Mouse (Mus musculus) E14TG2a.4 (cell line): ENCODE results near the gene Dnaic1.

Source experiments
- CTCF ChIP-seq: conservative IDR thresholded peaks from 2 replicates; pipeline ENCODE4 v1.5.1; 2014; ENCODE audit warnings: low read length
- POU5F1 ChIP-seq: IDR thresholded peaks from 2 replicates; pipeline ENCODE4 v1.6.1; 2014; ENCODE audit warnings: low read length, borderline replicate concordance

GRCm38 (mm10) chr4:41653730-41654129, 84.2 kb downstream of the Dnaic1 start:
- no peak for TF ChIP-seq CTCF
- TF ChIP-seq POU5F1: no peak
